Mouse (Mus musculus) urinary bladder, postnatal 10 days (tissue): ENCODE results near the gene Sar1b.
"Not testable (repeated sequence)": the region's sequence is repeated elsewhere in the genome, so short reads cannot be mapped to it uniquely, and the experiment has no call there.

Experiments
- DNase-seq: peaks from one replicate; pipeline ENCODE4 v3.0.0; 2022; ENCODE audit warnings: low spot score

Gene Sar1b

DNA sequence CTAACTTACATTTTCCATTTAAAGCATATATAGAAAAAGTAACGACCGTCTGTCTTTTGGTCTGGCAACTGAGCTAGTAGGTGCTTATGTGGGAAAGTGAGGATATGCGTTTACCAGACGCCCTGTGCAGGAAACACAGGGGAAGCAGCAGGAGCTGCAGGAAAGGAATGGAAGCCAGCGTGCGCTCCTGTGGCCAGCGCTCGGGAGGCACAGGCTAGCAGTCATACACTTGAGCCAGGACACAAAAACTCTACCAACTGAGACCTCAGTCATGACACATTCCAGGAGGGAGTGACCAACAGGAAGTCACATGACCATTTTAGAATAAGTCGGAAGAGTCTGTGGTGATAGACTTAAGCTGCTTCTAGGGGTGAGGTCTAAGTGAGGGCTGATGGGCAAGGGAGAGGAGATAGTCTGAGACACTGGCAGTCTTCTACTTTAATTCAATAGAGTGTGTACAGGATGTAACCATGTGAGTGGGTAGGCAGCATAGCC lies 17.3 kb downstream of the Sar1b start:
- no peak for DNase-seq

DNA sequence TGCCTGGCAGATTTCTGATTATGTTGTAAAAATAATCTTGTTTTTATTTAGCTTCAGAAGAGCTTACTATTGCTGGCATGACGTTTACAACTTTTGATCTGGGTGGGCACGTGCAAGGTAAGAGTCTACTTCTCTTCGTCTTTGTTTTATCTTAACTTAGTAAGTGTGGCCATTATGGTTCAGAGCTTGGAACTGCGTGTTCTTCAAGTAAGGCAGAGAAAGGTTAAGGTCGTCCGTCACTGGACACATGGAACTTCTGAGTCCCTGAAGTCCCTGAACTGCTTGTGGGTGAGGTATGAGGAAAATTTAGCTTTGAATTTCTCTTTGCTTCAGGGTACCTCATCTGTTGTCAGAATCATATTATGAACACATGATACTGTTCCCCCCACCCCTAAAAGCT lies 19.2 kb downstream of the Sar1b start:
- DNase-seq, result no peak

DNA sequence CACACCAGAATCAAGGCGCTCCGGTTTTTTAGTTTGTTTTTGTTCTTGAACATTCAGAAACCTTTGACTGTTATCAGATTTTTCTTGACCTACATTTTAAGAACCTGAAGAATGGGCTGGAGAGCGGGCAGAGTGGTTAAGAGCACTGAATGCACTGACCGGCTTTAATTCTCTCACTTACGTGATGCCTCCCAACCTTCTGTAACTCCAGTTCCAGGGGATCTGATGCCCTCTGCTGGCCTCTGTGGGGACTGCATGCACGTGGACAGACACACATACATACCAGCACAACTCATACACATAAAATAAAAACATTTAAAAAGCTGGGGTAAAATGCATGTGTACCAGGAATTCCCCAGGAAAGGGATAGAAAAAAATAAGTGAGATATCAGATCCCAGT lies 22.4 kb downstream of the Sar1b start:
- no peak for DNase-seq

DNA sequence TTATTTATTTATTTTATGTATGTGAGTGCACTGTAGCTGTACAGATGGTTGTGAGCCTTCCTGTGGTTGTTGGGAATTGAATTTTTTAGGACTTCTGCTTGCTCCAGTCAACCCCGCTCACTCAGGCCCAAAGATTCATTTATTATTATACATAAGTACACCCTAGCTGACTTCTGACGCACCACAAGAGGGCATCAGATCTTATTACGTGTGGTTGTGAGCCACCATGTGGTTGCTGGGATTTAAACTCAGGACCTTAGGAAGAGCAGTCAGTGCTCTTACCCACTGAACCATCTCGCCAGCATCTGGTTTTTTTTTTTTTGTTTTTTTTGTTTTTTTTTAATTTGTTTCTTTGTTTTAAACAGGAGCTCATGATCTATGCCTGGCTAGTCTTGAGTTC lies 26.2 kb downstream of the Sar1b start:
- DNase-seq, result not testable (repeated sequence)

DNA sequence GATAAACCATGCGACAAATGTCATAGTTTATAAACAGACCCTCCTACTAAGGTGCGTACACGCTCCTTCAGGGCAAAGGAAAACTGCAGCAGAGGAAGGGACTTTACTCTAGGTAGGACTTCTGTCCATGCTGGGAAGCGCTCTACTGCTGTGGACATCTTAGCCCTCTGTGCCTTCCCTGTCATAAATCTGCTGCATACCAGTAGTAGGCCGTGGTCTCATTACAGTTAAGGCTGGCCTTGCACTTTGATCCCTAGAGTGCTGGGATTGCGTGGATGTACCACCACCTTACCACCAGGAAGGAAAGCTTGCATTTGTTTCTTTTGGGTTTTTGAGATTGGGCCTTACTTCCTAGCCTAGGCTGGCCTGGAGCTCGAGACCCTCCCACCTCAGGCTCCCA lies 27.2 kb downstream of the Sar1b start:
- no peak for DNase-seq

DNA sequence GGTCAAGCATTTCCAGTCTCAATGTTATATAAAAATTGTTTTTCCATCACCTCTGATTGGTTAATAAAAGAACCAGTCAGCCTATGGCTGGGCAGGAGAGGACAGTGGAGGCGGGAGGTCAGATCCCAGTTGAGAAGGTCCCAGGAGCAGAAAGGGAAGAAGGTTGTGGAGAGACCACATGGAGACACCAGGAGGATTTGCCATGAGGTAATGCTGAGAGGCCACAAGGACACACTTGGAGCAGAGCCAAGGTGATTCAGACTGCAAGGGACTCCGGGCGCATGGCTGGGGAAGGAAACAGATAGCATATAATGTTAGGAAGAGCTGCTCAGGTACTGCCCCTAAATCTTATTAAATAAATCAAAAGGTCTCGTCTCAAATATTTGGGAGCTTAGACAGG lies 32.8 kb downstream of the Sar1b start:
- DNase-seq, result no peak

DNA sequence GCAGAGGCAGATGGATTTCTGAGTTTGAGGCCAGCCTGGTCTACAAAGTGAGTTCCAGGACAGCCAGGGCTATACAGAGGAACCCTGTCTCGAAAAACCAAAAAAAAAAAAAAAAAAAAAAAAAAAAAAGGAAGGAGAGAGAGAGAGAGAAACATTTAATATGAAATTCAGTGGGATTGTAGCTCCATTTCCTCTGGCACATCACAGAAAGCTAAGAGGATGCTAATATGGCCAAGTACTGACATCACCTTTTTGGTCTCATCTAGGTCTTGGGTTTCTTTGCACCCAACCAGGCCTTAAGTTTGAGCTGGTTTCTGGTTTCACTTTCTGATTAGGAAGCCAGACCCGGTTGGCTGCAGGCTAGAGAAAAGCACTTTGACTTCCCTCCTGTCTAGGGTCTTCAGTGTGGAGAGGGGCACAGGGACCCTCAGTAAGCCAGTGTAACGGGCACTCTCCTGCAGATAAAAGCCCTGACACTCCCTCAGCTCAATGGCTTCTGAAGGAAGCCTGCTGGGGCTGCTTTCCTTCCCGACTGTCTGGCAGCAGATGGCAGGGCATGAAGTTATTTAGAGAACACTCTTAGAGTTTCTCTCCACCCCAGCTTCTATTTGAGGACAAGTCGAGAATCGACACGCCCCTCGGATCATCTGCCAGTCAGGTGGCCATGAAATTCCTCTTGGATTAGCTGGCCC lies 37.3 kb downstream of the Sar1b start:
- DNase-seq, result no peak

DNA sequence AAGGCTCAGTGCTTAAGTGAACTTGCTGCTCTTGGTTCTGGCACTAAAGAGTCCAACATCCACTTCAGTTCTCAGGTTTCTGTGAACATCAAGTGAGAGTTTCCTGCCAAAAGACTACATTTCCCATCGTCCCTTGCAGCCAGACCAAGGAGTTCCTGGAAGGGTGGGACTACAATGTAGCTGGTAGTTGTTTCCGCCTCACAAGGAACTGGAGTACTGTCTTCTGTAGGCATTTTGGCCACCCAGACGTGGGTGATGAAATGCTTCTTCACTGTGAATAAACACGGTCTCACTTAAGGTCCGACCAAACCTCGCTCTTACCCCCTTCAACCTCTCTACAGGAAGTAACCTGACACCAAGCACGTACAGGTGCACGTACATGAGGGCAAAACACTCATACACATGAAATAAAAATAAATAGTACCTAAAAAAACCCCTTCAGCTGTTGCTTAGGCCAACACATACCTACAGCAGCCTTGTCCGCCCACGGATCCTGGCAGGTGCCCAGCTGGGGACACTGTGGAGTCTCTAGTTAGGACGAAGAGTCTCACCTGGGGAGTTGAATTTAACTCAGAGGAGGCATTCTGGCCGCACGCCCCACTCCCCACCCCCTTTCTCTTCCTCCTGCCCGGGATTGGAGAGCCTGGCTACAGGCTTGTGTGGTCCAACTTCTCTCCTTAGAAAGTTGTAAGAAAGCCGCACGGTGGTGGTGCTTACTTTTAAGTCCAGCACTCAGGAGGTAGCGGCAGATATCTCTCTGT lies 41.9 kb downstream of the Sar1b start:
- no peak for DNase-seq

DNA sequence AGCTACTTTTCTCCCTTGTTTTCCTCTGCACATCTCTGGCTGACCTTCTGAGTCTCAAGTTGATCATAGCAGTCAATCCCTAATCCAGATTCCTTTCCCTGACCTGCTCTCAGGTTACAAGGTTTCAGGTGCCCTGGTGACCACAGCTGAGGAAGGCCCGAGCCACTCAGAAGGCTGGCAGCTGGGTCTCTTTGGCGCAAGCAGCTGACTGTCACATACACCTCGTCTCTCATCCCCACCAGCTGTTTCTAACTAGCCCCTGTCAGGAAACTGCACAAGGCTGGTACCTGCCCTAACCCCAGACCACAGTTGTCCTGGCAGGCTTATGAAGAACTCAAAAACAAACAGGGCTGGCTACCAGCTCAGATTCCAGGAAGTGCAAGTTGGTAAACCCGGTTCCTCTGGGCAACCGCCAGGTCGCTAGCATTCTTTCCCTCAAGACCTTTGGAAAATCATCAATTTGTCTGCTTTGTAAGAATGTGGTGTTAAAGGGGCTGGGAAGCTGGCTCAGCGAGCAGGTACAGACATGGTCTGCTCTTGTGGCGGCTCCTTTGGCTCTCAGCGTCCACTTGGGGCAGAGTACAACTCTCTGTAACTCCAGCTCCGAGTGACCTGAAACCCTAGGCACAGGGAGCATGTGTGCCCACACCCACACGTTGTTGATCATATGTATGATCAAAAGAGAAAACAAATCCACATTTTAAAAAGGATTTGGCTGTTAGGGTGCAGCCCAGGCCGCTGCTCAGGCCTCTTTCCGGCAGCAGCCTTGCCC lies 43.8 kb downstream of the Sar1b start:
- no peak for DNase-seq

DNA sequence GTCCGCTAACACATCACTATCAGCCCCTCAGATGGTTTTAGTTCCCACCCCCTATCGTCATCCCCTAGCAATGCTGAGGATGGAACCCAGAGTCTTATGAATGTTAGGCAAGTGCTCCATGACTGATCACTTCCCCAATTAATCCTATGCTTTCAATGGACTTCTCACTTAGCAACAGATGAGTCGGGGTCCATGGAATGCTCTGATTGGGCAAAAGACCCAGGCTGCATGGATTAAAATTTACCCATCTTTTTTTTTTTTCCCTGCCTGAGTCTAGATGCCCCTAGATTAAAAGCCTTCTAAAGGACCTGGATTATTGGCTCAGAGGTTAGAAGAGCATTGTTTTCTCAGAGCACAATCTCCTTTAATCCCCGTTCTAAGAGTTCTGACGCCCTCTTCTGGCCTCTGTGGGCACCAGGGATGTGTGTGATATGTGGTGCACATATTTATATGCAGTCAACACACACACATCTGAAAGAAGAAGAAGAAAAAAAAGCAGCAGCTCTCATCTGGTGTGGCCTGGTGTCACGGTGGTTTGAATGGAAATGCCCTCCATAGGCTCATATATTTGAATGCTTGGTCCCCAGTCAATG lies 46.2 kb downstream of the Sar1b start:
- DNase-seq, result no peak

DNA sequence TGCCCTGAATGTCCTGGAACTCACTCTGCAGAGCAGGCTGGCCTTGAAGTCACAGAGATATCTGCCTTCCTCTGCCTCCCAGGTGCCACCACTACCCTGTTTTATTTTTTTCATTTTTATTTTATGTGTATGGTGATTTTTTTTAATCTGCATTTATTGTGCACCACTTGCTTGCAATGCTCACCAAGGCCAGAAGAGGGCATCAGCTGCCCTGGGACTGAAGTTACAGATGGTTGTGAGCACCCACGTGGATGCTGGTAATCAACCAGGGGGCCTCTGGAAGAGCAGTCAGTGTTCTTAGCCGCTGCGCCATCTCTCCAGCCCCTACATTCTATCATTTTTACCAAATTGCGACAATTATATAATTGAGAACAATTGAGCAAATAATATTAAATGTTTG lies 47.7 kb downstream of the Sar1b start:
- DNase-seq, result no peak

DNA sequence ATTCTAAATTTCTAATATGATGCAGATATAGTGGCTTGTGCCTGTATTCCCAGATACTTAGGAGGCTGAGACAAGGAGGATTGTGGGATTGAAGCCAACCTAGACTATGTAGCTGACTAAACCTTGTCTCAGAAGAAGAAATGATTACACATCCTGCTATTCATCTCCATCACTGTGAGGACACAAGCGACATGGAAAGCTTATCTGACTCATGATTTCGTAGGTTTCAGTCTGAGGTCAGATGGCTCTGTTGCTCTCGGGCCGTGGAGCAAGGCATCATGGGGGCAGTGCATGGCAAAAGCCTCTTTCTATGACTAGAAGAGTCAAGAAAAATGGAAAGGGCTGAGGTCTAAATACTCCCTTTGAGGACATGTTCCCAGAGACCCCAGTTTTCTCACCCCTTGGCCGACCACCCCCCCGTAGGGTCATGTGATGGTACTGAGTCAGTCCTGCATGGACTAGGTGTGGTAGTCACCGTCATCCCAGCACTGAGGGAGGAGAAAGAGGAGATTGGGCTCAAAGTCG lies 48.6 kb downstream of the Sar1b start:
- DNase-seq, result no peak

DNA sequence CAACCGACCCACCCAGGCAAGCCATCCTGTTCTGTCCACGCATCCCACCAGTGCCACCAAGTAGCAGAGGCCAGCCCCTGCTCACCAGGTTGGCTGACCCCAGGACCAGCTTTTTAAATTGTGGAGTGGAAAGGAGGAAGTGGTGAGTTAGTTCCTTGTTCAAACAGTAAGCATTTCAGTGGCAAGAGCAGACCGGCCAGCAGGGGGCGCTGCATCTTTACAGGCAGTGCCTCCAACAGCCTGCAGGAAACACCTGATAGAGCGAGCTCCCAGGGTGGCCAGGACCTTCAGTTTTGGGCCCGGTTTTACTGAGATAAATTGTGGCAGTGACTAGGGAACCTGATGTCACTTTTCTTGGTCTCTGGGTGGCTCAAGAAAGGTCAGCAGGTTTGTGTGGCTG lies 54.3 kb downstream of the Sar1b start:
- DNase-seq, result peak; percentile 72

DNA sequence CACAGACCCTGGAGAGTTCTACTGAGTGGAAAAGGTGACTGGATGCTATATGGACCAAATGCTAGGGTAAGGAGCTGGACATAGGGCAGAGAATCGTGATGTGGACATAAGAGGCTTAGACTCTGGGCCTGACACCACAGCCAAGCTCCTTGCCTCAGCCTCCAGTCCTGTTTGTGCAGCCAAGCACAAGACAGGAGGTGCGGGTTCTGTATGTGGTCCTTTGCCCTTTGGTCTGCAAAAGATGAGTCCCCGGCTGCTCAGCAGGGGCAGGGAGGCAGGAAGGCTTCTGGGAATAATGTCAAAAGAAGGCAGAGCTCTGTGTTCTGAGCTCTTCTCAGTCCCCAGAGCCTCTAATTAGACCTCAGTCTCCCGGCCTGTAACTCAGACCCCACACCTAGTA lies 55.4 kb downstream of the Sar1b start:
- DNase-seq, result no peak

DNA sequence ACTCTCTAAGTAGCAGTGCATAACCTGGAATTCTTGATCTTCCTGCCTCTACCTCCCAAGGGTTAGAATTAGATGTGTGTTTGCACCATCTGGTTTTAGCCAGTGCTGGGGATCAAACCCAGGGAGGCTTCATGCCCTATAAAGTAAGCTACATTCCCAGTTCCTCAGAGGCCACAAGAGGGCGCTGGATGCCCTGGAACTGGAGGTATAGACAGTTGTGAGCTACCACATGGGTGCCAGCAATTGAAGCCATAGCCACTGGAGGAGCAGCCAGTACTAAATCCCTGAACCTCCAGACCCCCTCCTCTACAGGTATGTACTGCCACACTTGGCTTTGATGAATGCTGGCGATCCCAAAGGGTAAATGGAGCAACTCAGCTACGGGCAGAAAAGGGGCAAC lies 56.5 kb downstream of the Sar1b start:
- DNase-seq, result no peak

DNA sequence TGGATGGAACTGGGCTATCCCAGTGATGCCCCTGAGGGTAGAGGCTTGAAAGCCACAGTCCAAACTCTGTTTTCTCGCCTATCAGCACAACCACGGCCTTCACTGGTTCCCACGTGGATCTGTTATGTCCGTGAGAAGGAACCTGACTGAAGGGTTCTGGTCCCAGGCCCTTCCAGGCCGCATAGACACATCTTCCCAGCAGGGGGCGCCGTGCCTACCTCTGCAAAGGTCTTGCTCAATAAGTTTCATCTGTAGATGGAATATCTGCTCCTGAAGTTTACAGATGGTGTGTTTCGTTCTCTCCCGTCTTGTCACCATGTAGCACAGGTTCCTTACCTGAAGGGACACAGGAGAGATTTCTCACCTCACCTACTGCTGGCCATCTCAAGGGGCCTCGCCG lies 57.4 kb downstream of the Sar1b start:
- DNase-seq, result peak; percentile 49

DNA sequence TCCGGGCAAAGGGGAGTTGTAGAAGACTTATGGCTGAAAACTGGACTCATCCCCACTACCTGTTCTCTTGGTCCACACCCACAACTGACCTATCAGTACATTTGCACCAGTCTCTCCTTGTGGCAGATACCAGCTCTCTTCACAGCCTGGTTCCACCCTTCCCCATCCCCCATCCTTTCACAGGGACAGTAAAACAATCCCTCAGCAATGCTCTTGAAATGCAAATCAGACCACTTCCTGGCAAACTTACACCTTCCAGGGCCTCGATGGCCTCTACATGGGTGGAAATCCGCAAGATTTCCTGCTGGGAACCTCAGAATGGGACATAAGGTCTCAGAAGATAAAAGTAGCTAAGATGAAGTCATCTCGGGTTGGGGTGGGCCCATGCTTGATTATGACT lies 59.2 kb downstream of the Sar1b start:
- DNase-seq, result no peak

DNA sequence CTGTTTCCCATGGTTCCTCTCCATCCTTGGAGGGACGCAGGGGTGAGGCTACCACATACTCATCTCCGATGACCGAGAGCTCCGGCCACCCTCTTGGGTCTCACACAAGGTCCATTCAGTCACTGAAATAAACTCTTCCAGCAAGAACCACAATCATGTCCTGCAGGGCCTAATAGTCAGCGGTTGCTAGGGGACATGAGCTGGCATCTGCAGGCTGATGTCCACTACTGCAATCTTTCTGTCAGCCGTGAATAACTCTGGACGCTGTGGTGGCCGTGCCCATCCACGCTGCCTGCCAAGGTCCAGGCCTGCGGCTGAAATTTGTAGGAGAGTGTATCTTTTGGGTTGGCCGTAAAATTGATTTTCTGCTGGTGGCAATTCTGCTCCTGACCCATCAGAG lies 59.8 kb downstream of the Sar1b start:
- DNase-seq, result no peak

DNA sequence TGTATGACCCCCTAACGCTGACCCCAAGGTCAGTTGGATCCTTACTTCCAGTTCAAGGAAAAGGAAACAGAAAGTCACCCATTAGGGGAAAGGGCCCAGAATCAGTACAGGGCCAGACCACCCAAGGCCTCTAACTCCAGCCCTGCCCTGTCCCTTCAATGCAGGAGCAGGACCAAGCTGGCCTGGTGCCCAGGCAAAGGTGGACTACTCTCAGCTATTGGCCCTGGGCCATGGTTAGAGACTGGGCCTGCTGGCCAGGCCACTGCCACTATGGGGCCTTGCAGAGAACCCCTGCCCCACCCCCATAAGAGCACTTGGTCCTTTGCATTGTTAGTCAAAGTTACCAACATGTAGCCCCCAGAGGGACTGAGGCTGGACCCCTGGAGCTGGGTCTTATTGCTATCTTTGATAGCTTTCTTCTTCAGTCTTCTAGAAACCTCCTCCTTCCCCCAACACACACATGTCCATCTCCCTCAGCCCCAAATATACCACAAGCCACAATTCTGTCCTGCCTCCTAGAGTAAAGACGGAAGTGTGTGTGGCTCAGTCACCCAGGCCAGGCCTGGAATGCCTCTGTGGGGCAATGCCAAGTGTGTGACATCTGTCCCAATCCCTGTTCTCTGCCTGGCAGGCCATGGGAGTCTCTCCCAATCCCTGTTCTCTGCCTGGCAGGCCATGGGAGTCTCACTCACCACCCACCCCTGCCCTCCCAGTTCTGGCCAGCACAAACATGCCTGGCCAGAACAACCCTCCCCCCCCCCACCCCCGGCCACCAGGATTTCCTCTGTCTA lies 60.7 kb downstream of the Sar1b start:
- no peak for DNase-seq

DNA sequence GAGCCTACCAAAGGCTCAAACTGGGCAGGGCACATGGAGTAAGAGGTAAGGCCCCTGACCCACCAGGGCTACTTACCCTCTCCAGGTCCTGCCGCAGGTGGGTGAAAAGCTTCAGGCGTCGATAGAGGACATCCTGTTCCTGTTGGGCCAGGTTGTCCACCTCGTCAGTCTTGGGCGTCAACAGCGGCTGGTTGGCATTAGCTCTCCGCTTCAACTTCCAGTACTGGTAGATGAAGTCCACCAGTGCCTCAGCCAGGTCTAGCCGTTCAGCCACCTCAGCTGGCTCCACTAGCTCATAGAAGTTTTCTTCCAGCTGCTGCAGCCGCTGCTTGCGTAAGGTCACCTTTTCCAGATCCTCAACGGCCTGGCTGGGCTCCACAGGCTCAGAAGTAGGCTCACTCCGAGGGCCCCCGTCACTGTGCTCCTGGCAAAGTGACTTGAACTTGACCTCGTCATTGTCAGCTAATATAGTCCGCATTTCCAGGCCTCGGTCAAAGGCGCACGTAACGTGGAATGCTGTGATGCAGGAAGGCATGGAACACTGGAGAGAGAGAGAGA lies 61.5 kb downstream of the Sar1b start:
- no peak for DNase-seq
